Mouse (Mus musculus): Measurements from ENCODE around the gene Pde1c. TPM values are rescaled to one million over a fixed set of nuclear protein-coding genes. Genes with fewer than 3 reads are reported as not detected.

Gene Pde1c
- polyA plus RNA-seq, 1 experiment, result 3.1 TPM

- Histone ChIP-seq H3K4me1 (ENCODE audit: control insufficient read depth, insufficient read depth, low read length) (no peaks in the 10 kb centered on the region), H3K27ac (ENCODE audit: insufficient read depth, low read length) (no peak overlapping the region), H3K4me3 (ENCODE audit: insufficient read depth, low read length) (no peak overlapping the region)
- TF ChIP-seq CTCF (IDR thresholded peaks at IDR 0.05; ENCODE audit: extremely low read depth, insufficient read depth, low read length), result no peak
- TF ChIP-seq POLR2A (IDR thresholded peaks at IDR 0.05; ENCODE audit: extremely low read depth, insufficient read depth, low read length), result no peak
Measured at GRCm38 (mm10) chr6:56292176-56292575, 276.7 kb downstream of the Pde1c start.

DNA sequence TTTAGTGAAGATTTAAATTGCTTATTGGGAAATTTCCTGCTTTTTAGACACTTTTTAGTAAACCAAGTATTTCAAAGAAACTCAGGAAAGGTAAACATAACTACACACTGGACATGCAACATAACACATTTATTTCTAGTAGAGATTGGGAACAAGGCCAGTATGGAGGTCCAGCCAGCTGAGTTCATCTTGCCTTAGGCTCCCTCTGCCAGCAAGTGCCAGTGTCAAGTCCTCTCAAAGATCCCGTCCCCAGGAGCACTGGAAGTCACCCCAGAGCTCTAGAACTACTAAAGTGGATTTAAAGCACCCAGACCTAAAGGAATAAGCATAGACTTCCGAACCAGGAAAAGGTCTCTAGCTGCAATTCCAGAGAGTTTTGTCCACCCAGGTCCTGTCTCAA is 279.6 kb downstream of the Pde1c start:
- Histone ChIP-seq H3K4me1 (ENCODE audit: control insufficient read depth, insufficient read depth, low read length) (no peaks in the 10 kb centered on the region), H3K27ac (ENCODE audit: insufficient read depth, low read length) (no peak overlapping the region), H3K4me3 (ENCODE audit: insufficient read depth, low read length) (no peak overlapping the region)
- TF ChIP-seq POLR2A (IDR thresholded peaks at IDR 0.05; ENCODE audit: extremely low read depth, insufficient read depth, low read length), result no peak
- no peak for TF ChIP-seq CTCF (IDR thresholded peaks at IDR 0.05; ENCODE audit: extremely low read depth, insufficient read depth, low read length)

GRCm38 (mm10) chr6:56284821-56285220 is 284.1 kb downstream of the Pde1c start:
- Histone ChIP-seq H3K27ac (ENCODE audit: insufficient read depth, low read length) (no peak overlapping the region), H3K4me3 (ENCODE audit: insufficient read depth, low read length) (no peak overlapping the region), H3K4me1 (ENCODE audit: control insufficient read depth, insufficient read depth, low read length) (no peaks in the 10 kb centered on the region)
- TF ChIP-seq POLR2A (IDR thresholded peaks at IDR 0.05; ENCODE audit: extremely low read depth, insufficient read depth, low read length) (no peak), CTCF (IDR thresholded peaks at IDR 0.05; ENCODE audit: extremely low read depth, insufficient read depth, low read length) (no peak)

DNA sequence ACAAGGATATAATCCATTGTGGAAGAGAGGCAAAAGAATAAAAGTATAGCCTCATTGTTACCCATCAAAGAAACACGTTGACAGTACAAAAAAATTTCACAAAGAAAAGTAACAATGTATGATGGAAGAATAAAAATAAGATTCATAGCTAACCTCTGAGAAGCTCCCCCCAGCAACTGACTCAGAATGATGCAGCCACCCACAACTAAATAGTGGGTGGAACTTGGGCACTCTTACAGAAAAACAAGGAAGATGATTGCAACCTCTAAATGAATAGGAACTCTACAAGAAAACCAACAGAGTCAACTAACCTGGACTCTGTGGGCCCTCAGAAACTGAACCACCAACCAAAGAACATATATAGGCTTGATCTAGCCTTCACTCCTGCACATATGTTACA is 293.4 kb downstream of the Pde1c start:
- TF ChIP-seq CTCF (IDR thresholded peaks at IDR 0.05; ENCODE audit: extremely low read depth, insufficient read depth, low read length), result no peak
- no peak for TF ChIP-seq POLR2A (IDR thresholded peaks at IDR 0.05; ENCODE audit: extremely low read depth, insufficient read depth, low read length)
- H3K4me1 ChIP-seq (ENCODE audit: control insufficient read depth, insufficient read depth, low read length), result no peaks in the 10 kb centered on the region
- no peak overlapping the region for H3K27ac ChIP-seq (ENCODE audit: insufficient read depth, low read length)

DNA sequence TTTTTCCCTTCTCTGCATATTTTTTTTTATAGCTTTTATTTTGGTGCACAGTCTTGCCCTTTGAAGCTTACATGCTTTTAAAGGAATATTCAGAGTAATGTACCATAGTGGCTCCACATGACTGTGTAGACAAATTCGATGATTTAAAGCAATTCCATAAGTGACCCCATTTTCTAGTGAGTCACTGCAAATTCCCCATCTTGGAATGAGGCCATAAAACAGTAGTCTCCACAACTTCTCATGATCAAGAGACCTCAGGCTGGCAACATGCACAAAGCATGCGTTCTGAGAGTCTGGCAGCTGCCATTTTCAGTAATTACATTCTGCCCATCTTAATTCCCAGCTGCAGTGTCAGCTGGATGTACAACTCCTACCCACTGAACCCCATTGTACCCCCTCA is 297.2 kb downstream of the Pde1c start:
- H3K4me3 ChIP-seq (ENCODE audit: insufficient read depth, low read length), result no peak overlapping the region
- TF ChIP-seq CTCF (IDR thresholded peaks at IDR 0.05; ENCODE audit: extremely low read depth, insufficient read depth, low read length), result no peak
- no peak for TF ChIP-seq POLR2A (IDR thresholded peaks at IDR 0.05; ENCODE audit: extremely low read depth, insufficient read depth, low read length)
- H3K27ac ChIP-seq (ENCODE audit: insufficient read depth, low read length), result no peak overlapping the region
- H3K4me1 ChIP-seq (ENCODE audit: control insufficient read depth, insufficient read depth, low read length), result no peaks in the 10 kb centered on the region

More for the DNA sequence above, 293.4 kb downstream of the Pde1c start:
- H3K4me3 ChIP-seq (ENCODE audit: insufficient read depth, low read length), result no peak overlapping the region

GRCm38 (mm10) chr6:56264509-56264908 is 304.4 kb downstream of the Pde1c start:
- Histone ChIP-seq H3K4me3 (ENCODE audit: insufficient read depth, low read length) (no peak overlapping the region), H3K27ac (ENCODE audit: insufficient read depth, low read length) (no peak overlapping the region), H3K4me1 (ENCODE audit: control insufficient read depth, insufficient read depth, low read length) (no peaks in the 10 kb centered on the region)
- TF ChIP-seq POLR2A (IDR thresholded peaks at IDR 0.05; ENCODE audit: extremely low read depth, insufficient read depth, low read length), result no peak
- no peak for TF ChIP-seq CTCF (IDR thresholded peaks at IDR 0.05; ENCODE audit: extremely low read depth, insufficient read depth, low read length)

DNA sequence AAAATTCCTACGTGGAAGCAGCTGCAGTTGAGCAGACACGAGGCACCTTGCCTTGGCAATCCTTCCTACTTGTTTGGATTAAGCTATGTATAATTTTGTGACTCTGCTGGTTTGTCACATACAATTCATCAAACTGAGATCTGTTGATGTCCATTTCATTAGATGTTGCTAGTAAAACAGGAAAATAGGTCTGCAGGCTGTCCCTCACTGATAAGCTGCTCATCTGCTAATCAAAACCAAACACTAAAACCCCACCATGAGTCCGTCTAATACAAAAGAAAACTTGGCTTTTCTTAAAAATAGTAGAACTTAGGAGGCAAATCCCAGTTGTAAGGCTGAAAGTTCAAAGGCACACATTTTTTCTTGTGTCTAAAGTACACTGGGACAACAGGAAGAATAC is 308.8 kb downstream of the Pde1c start:
- Histone ChIP-seq H3K4me3 (ENCODE audit: insufficient read depth, low read length) (no peak overlapping the region), H3K27ac (ENCODE audit: insufficient read depth, low read length) (no peak overlapping the region), H3K4me1 (ENCODE audit: control insufficient read depth, insufficient read depth, low read length) (no peaks in the 10 kb centered on the region)
- TF ChIP-seq CTCF (IDR thresholded peaks at IDR 0.05; ENCODE audit: extremely low read depth, insufficient read depth, low read length) (no peak), POLR2A (IDR thresholded peaks at IDR 0.05; ENCODE audit: extremely low read depth, insufficient read depth, low read length) (no peak)

DNA sequence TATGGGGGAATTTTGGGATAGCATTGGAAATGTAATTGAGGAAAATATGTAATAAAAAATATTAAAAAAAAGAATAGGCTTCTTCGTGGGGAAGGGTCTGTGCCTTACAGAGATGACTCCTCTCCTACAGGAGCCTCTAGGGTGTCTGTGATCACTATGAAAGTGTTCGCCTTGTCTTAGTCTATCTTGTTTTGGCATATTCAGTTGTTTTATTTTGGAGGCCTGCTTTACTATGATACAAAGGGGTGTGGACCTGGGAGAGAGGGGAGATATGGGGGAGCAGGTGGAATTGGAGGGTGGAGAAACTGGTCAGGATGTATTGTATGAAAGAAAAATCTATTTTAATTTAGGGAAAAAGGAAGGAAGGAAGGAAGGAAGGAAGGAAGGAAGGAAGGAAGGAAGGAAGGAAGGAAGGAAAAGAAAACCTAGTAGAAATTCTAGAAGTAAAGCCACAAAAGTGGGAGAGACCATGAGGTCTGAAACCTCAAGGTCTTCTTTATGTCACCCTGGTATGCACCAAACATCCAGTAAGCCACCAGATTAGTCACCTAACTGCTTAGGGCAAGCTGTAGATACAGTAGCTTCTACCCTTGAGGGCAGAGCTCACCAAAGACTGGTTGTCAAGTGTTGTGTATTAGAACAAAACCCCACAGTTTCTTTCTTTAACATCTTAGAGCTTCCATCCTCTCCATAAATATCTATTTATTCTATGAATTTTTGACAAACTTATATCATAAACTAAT is 311.2 kb downstream of the Pde1c start:
- no peak for TF ChIP-seq POLR2A (IDR thresholded peaks at IDR 0.05; ENCODE audit: extremely low read depth, insufficient read depth, low read length)
- no peak for TF ChIP-seq CTCF (IDR thresholded peaks at IDR 0.05; ENCODE audit: extremely low read depth, insufficient read depth, low read length)
- Histone ChIP-seq H3K27ac (ENCODE audit: insufficient read depth, low read length) (no peak overlapping the region), H3K4me1 (ENCODE audit: control insufficient read depth, insufficient read depth, low read length) (no peaks in the 10 kb centered on the region), H3K4me3 (ENCODE audit: insufficient read depth, low read length) (no peak overlapping the region)

DNA sequence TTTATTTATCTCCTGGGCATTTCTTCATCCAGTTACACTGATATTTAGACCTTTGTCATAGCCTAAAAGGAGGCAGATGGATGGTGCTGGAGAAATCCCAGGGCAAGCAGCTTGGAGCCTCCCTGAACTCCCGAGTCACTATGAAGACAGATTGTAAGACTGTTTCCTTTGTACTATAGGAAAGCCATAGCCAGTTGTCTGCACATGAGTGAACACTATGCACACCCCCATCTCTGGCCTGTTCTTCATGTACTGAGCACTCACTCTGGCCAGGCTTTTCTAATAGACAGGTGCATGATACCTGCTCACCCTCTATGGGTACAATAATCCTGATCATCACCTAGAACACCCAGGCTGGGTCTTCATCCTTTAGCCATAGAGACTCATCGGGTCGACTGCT is 318.8 kb downstream of the Pde1c start:
- TF ChIP-seq CTCF (IDR thresholded peaks at IDR 0.05; ENCODE audit: extremely low read depth, insufficient read depth, low read length), result no peak

DNA sequence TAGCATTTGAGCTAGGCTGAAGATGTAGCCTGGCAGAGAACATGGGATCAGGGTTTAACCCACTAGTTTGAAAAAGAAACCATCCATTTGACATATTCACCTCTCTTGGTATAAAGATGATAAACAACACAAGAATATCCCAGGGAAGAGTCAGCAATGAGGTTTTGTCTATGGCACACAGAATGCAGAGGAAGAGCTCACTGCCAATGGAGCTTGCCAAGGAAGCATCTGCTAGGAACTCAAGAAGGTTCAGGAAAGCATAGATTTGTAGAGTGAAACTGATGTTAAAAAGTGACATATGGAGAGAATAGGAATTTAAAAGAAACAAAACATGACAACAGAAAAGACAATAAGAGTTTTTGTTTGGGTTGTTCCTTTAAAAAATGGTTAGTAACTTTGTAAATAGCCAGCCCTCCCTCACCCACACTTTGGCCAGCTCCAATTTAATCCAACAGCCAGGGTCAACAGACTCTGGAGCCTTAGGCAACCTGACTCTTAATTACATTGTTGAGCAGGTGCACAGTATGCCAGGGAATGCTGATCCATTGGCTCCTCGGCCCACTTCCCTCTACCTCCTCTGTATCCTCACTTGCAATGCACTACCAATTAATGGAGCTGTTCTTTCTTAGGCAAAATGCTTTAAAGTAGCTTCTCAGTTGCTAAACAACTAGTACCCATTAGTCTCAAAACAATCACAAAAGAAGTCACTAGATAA is 377.3 kb downstream of the Pde1c start:
- TF ChIP-seq CTCF (IDR thresholded peaks at IDR 0.05; ENCODE audit: extremely low read depth, insufficient read depth, low read length), result no peak
- no peak for TF ChIP-seq POLR2A (IDR thresholded peaks at IDR 0.05; ENCODE audit: extremely low read depth, insufficient read depth, low read length)
- no peaks in the 10 kb centered on the region for H3K4me1 ChIP-seq (ENCODE audit: control insufficient read depth, insufficient read depth, low read length)
- H3K4me3 ChIP-seq (ENCODE audit: insufficient read depth, low read length), result no peak overlapping the region
- H3K27ac ChIP-seq (ENCODE audit: insufficient read depth, low read length), result no peak overlapping the region

More for the DNA sequence above, 318.8 kb downstream of the Pde1c start:
- H3K27ac ChIP-seq (ENCODE audit: insufficient read depth, low read length), result no peak overlapping the region
- no peak overlapping the region for H3K4me3 ChIP-seq (ENCODE audit: insufficient read depth, low read length)
- H3K4me1 ChIP-seq (ENCODE audit: control insufficient read depth, insufficient read depth, low read length), result no peaks in the 10 kb centered on the region

All from cortical plate, adult 2 months (tissue).